Mouse (Mus musculus) lung, postnatal 0 days (tissue): ENCODE data around the gene Amfr.

Source experiments
- CTCF ChIP-seq: IDR thresholded peaks from 2 replicates; pipeline ENCODE4 v1.5.1; 2016; ENCODE audit warnings: antibody characterized with exemption, mild to moderate bottlenecking
- EP300 ChIP-seq: IDR thresholded peaks from 2 replicates; pipeline ENCODE4 v1.6.1; 2016; ENCODE audit warnings: antibody characterized with exemption, mild to moderate bottlenecking, control low read depth

DNA sequence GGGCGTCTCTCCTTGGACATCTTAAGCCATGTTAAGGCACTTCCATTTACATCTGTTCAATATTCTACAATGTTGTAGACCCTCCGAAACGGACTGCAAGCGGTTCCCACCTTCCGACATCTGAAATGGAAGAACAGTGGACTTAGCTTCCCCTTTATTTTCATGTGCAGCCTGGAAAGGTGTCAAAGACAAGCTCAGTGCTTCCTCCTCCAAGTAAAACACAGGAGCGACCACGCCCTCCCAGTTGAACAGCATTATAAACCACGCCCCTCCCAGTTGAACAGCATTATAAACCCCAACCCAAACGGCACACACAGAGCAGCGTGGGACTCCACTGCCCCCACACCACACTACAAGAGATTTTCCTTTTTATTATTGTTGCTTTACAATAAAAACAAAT lies 41.2 kb downstream of the Amfr start:
- TF ChIP-seq CTCF (no peak), EP300 (no peak)
